Mouse (Mus musculus) splenic B cell, adult 2 months (primary cell): ENCODE data around the gene Klhl41.
"Not testable (repeated sequence)": the region's sequence is repeated elsewhere in the genome, so short reads cannot be mapped to it uniquely, and the experiment has no call there.

ENCODE experiments used
- DNase-seq: peaks from one replicate; pipeline ENCODE4 v3.0.0-alpha.2; 2011; ENCODE audit warnings: low read depth, low spot score
- H3K27me3 ChIP-seq: 2 replicates; pipeline ENCODE4 v1.6.1; 2012; ENCODE audit warnings: mild to moderate bottlenecking, low read length, moderate library complexity, mixed read lengths; ENCODE audit not compliant: control insufficient read depth, poor library complexity, insufficient read depth, severe bottlenecking
- H3K36me3 ChIP-seq: 2 replicates; pipeline ENCODE4 v1.6.1; 2012; ENCODE audit warnings: mild to moderate bottlenecking, low read length, moderate library complexity, mixed read lengths; ENCODE audit not compliant: control insufficient read depth, poor library complexity, insufficient read depth, severe bottlenecking

Klhl41 gene

GRCm38 (mm10) chr2:69669853-69670252 lies at the start of gene Klhl41:
Gene Klhl41 (plus strand): TSS chr2:69670120.
- H3K36me3 ChIP-seq = no peaks in the 10 kb centered on the region
- DNase-seq = no peak
- no peaks in the 10 kb centered on the region for H3K27me3 ChIP-seq

GRCm38 (mm10) chr2:69629215-69629614 lies 40.7 kb upstream of the Klhl41 start:
- no peaks in the 10 kb centered on the region for H3K36me3 ChIP-seq
- no peak for DNase-seq
- no peaks in the 10 kb centered on the region for H3K27me3 ChIP-seq

DNA sequence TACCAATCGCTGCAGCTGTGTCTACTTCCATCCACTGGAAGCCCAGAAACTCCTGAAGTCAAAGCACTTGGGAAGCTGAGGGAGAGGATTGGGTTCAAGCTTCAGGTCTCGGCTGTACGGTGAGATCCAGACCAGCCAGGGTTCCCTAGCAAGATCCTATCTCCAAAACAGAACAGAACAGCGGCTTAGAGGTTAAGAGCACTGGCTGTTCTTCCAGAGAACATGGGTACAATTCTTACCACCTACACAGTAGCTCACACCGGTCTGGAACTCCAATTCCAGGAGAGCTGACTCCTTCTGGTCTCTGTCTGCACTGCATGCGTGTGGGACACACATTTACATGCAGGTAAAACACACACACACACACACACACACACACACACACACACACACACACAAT lies 40.0 kb upstream of the Klhl41 start:
- Histone ChIP-seq H3K36me3 (no peaks in the 10 kb centered on the region), H3K27me3 (no peaks in the 10 kb centered on the region)
- DNase-seq = no peak

GRCm38 (mm10) chr2:69630792-69631191 lies 39.1 kb upstream of the Klhl41 start:
- H3K27me3 ChIP-seq = no peaks in the 10 kb centered on the region
- H3K36me3 ChIP-seq = no peaks in the 10 kb centered on the region
- no peak for DNase-seq

DNA sequence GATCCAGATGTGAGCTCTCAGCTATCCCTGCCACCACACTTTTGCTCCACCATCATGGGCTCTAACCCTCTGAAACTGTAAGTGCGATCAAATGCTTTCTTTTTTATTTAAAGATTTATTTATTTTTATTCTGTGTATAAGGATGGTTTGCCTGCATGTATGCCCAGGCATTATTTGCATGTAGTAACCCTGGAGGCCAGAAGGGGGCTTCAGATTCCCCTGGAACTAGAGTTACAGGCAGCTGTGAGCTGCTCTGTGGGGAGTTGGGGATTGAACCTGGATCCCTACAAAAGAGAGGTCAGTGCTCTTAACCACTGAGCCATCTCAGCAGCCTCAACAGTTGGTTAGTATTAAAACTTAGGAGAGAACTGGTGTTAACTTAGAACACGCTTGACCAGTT lies 38.5 kb upstream of the Klhl41 start:
- Histone ChIP-seq H3K36me3 (no peaks in the 10 kb centered on the region), H3K27me3 (no peaks in the 10 kb centered on the region)
- peak; percentile 38 for DNase-seq

DNA sequence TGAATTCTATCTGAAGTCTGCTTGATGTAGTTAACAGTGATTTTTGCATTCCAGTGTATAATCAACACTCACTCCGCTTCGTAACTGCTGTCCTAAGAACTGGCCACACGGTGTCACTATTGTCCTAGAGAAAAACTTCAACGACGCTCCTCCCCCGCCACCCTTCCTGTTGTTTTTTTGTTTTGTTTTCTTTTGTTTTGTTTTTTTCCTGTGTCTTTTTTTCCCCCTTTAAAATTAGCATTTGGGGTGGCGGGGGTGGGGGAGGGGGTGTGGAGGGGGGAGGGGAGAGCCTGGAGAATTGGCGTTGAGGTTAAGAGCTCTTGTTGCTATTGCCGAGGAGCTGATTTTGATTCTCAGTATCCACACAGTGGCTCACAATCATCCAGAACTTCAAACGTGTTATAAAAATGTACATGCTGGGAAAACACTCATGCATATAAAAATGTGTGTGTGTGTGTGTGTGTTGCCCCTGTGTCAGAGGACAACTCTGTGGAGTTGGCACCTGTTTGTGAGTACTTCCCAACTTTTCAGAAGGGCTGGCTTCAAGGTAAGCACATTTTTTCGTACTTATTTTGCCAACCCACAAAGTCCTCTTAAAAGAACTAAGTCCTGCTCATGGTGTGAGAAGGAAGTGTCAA lies 34.7 kb upstream of the Klhl41 start:
- DNase-seq = peak; percentile 79
- Histone ChIP-seq H3K36me3 (no peaks in the 10 kb centered on the region), H3K27me3 (no peaks in the 10 kb centered on the region)

GRCm38 (mm10) chr2:69635807-69636206 lies 34.1 kb upstream of the Klhl41 start:
- no peaks in the 10 kb centered on the region for H3K36me3 ChIP-seq
- peak; percentile 66 for DNase-seq
- no peaks in the 10 kb centered on the region for H3K27me3 ChIP-seq

DNA sequence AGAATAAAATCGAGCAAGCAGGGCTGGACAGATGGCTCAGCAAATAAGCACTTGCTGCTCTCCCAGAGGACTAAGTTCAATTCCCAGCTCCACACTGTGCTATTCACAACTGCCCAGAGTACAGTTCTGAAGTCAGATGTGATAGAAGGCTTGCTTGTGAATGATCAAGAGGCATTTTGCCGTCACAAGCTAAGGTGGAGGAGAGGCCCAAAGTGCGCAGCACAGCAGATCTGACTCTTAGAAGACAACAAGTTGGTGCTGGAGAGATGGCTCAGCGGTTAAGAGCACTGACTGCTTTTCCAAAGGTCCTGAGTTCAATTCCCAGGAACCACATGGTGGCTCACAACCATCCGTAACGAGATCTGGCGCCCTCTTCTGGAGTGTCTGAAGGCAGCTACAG lies 31.9 kb upstream of the Klhl41 start:
- not testable (repeated sequence) for DNase-seq, H3K36me3 ChIP-seq, H3K27me3 ChIP-seq

DNA sequence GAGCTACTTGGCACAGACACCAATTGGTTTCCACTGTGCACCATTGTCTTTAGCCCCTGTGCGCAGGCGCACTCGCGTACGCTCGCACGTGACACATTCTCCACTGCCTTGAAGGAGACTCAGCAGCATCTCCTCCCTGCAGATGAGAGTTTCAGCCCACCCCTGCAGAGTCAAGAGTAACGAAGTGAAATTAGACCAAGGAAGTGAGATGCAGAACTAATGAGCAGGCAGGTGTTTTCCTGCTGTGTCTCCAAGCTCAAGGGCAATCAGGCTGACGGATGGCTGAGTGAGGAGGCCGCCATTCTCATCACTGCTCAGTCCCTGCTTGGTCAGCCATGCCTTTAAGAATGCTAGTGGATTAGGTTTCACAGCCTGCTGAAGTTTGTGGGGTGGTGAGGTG lies 29.8 kb upstream of the Klhl41 start:
- Histone ChIP-seq H3K27me3 (no peaks in the 10 kb centered on the region), H3K36me3 (no peaks in the 10 kb centered on the region)
- DNase-seq = peak; percentile 48

- no peak for DNase-seq
- Histone ChIP-seq H3K27me3 (no peaks in the 10 kb centered on the region), H3K36me3 (no peaks in the 10 kb centered on the region)
These were observed 24.8 kb upstream of the Klhl41 start for GRCm38 (mm10) chr2:69644968-69645617.

DNA sequence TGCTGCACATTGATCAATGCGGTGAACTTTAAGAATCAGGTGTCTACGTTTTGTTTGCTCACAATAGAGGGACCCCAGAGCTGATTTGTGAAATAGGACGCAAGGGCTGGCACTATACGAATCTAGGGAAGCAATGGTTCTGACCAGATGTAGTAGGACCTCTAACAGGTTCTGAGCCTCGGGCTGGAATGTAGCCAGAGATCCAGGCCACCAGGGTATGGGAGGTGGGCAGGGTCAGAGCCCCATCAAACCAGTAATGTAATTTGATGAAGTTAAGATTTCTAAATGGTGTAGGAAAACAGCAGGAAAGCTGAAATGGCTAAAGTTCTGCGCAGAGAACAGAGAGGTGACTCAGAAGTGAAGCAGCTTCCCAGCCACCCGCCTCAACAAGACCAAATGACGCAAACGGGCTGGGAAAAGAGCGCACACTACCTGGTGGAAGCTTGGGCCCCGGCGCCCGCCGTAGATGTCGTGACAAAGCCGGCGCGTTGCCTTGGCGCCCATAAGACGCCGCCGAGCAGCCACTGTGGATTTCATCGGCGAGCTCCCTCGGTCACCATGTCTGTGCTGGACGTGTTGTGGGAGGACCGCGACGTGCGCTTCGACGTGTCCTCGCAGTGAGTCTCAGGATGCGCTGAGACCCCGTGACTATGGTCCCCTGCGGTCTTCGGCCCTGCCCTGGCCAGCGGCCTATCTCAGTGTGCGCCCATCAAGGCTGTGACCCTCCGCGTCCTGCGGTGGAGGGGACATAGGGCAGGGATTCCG lies 23.0 kb upstream of the Klhl41 start, which contains the start of gene Bbs5:
Gene Bbs5, plus strand, starts transcription at position 446 of the 765 bp plus-strand sequence.
- DNase-seq = peak; percentile 50
- H3K27me3 ChIP-seq = no peaks in the 10 kb centered on the region
- H3K36me3 ChIP-seq = no peaks in the 10 kb centered on the region

DNA sequence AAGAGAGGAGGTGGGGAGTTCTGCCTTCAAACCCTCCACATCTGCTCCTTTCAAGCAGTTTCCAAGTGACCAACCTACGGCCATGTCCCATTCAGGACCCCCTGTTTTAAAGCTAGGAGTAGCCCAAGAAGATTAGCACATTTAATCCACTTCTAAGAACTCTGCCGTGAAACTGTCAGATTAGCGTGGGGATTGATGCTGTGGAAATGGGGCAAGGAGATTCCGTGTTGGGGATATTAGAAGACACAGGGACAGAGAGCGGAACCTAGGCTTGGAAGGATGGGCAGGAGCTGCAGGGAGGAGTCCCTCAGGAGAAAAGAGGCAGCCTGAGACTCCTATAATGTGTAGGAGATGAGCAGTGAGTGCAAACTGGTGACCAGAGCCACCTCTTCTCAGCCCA lies 20.2 kb upstream of the Klhl41 start:
- no peak for DNase-seq
- H3K36me3 ChIP-seq = no peaks in the 10 kb centered on the region

DNA sequence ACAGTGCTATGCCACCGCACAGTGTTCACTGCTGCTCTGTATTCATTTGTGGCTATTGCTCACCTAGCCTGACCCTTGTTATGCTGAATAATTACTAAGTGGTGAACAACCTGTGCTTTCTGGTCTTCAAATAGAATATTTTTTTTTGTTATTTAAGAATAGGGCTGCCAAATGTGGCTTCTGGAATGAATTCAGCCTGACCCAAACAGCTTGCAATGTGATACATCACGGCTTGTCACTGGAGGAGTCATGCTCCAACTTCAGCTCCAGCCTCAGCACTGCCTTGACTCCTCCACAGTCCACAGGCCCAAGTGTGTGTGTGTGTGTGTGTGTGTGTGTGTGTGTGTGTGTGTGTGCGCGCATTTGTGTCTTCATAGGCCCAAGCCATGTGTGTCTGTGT lies 10.6 kb upstream of the Klhl41 start:
- no peak for DNase-seq
- Histone ChIP-seq H3K36me3 (no peaks in the 10 kb centered on the region), H3K27me3 (no peaks in the 10 kb centered on the region)

More for the DNA sequence above, 20.2 kb upstream of the Klhl41 start:
- no peaks in the 10 kb centered on the region for H3K27me3 ChIP-seq

DNA sequence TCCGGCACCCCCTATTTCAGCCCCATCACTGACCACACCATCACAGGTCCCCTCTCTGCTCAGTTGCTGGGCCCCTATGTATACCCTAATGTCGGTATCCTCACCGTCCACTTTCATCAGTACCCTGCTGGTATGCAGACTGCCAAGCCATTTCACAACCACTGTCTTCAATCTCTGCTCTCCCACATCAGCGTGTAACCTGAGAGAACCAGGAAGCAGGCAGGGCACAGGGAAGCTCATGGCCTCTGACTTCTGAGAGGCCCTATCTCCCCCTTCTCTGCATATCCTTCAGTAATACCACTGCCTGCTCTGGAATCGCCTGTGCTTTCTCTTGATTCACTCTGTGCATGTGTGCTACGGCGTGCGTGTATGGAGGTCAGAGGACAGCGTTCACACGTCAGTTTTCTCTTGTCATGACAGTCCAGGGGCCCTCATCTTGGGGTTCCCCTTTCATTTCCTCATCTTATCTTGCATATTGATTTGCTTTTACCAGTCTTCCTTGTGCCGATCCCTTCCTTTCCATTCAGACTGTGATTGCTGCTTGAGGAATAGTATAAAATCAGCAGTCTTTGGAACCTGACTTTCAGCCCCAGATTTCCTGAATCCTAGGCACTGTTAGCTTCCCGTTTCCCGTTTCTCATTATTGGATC lies 6.0 kb upstream of the Klhl41 start:
- H3K36me3 ChIP-seq = no peaks in the 10 kb centered on the region

GRCm38 (mm10) chr2:69667656-69668055 lies 2.3 kb upstream of the Klhl41 start:
- no peaks in the 10 kb centered on the region for H3K27me3 ChIP-seq
- no peaks in the 10 kb centered on the region for H3K36me3 ChIP-seq
- no peak for DNase-seq

More for the DNA sequence above, 6.0 kb upstream of the Klhl41 start:
- H3K27me3 ChIP-seq = no peaks in the 10 kb centered on the region
- DNase-seq = no peak
